Mouse (Mus musculus): ENCODE results near the gene Mtrf1l. TPM values are rescaled to one million over a fixed set of nuclear protein-coding genes. Genes with fewer than 3 reads are reported as not detected.

Mtrf1l gene
- total RNA-seq, 1 experiment: 7.0 TPM

DNA sequence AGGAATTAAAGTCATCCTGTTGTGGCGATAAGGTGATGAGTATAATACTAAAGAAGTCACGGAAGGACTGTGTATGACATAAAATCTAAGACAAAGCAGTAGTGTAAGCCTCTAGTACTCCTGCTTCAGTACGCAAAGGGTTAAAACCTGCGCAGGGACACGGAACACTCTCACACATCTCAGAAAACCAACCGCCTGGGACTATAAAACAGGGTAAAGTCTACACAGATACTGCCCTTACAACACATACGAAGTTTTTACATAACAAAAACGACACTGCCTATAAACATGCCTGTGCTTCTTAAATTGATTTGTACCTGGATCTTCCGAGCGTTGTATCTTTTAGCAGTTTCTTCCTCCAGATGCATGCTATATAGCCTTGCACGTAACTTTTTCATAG lies 10.0 kb downstream of the Mtrf1l start:
- H3K4me3 ChIP-seq (ENCODE audit: insufficient read depth in 1 of 2, low read depth in 1 of 2, low read length in 2 of 2, poor library complexity in 1 of 2, severe bottlenecking in 1 of 2): no peak overlapping the region
- in situ Hi-C loops (cut with MboI; ENCODE audit: low sequenced_read_pairs in 2 of 2, unreplicated experiment in 2 of 2): no loop called here
- peaks cover 18% of the 10 kb centered on the region for H3K36me3 ChIP-seq (ENCODE audit: control insufficient read depth, insufficient read depth, low read length, poor library complexity, severe bottlenecking)
- H3K27ac ChIP-seq (ENCODE audit: insufficient read depth, low read depth, low read length, poor library complexity, severe bottlenecking): no peak overlapping the region
- no peaks in the 10 kb centered on the region for H3K4me1 ChIP-seq (ENCODE audit: control insufficient read depth in 2 of 2, insufficient read depth in 2 of 2, low read length in 2 of 2, poor library complexity in 1 of 2)
- TF ChIP-seq CHD2 (IDR thresholded peaks at IDR 0.05; ENCODE audit: low read depth, low read length) (no peak), ZC3H11A (IDR thresholded peaks at IDR 0.05; ENCODE audit: borderline replicate concordance, low read depth, low read length) (no peak), MAFK (IDR thresholded peaks at IDR 0.05; ENCODE audit: insufficient read depth, low read depth, low read length) (no peak), ZNF384 (IDR thresholded peaks at IDR 0.05; ENCODE audit: low read depth, low read length) (no peak), HCFC1 (IDR thresholded peaks at IDR 0.05; ENCODE audit: borderline replicate concordance, insufficient read depth, low read length) (no peak)
- H3K9me3 ChIP-seq (ENCODE audit: control insufficient read depth, insufficient read depth, low read depth, low read length): no peaks in the 10 kb centered on the region
- no peak overlapping the region for H3K9ac ChIP-seq (ENCODE audit: insufficient read depth, low read depth, low read length, poor library complexity, severe bottlenecking)
- DNase-seq (ENCODE audit: low read depth, low spot score): no peak

DNA sequence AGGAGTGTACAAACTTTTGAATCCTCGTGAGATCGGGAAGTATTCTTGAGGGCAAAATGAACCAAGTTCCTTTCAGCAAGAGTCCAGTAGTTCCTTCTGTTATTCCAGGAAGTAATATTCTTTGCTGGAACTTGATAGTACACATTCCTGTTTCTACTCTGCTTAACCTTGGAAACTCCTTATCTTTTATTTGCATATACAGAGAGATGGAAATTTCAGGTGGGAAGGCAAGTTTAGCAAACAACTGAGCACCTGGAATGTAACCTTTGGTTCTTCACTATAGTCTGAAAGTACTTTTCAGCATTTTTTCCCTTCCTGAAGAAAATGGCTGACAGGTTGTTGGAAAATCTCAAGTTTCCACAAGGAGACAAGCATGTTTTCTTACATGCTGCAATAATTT lies 16.0 kb downstream of the Mtrf1l start:
- TF ChIP-seq ZNF384 (IDR thresholded peaks at IDR 0.05; ENCODE audit: low read depth, low read length) (no peak), MAFK (IDR thresholded peaks at IDR 0.05; ENCODE audit: insufficient read depth, low read depth, low read length) (no peak), CHD2 (IDR thresholded peaks at IDR 0.05; ENCODE audit: low read depth, low read length) (no peak), HCFC1 (IDR thresholded peaks at IDR 0.05; ENCODE audit: borderline replicate concordance, insufficient read depth, low read length) (no peak), ZC3H11A (IDR thresholded peaks at IDR 0.05; ENCODE audit: borderline replicate concordance, low read depth, low read length) (no peak)
- H3K9ac ChIP-seq (ENCODE audit: insufficient read depth, low read depth, low read length, poor library complexity, severe bottlenecking): no peak overlapping the region
- H3K27ac ChIP-seq (ENCODE audit: insufficient read depth, low read depth, low read length, poor library complexity, severe bottlenecking): no peak overlapping the region
- no peaks in the 10 kb centered on the region for H3K9me3 ChIP-seq (ENCODE audit: control insufficient read depth, insufficient read depth, low read depth, low read length)
- H3K4me3 ChIP-seq (ENCODE audit: insufficient read depth in 1 of 2, low read depth in 1 of 2, low read length in 2 of 2, poor library complexity in 1 of 2, severe bottlenecking in 1 of 2): no peak overlapping the region
- no peak for DNase-seq (ENCODE audit: low read depth, low spot score)
- peaks cover 2 to 4% of the 10 kb centered on the region in 2 experiments; a peak in 3 of 4 replicates for H3K4me1 ChIP-seq (ENCODE audit: control insufficient read depth in 2 of 2, insufficient read depth in 2 of 2, low read length in 2 of 2, poor library complexity in 1 of 2)
- peaks cover 4% of the 10 kb centered on the region for H3K36me3 ChIP-seq (ENCODE audit: control insufficient read depth, insufficient read depth, low read length, poor library complexity, severe bottlenecking)
- in situ Hi-C loops (cut with MboI; ENCODE audit: low sequenced_read_pairs in 2 of 2, unreplicated experiment in 2 of 2): no loop called here

GRCm38 (mm10) chr10:5806996-5807395 lies 16.7 kb downstream of the Mtrf1l start:
- TF ChIP-seq MAFK (IDR thresholded peaks at IDR 0.05; ENCODE audit: insufficient read depth, low read depth, low read length) (no peak), HCFC1 (IDR thresholded peaks at IDR 0.05; ENCODE audit: borderline replicate concordance, insufficient read depth, low read length) (no peak), ZNF384 (IDR thresholded peaks at IDR 0.05; ENCODE audit: low read depth, low read length) (no peak), ZC3H11A (IDR thresholded peaks at IDR 0.05; ENCODE audit: borderline replicate concordance, low read depth, low read length) (no peak), CHD2 (IDR thresholded peaks at IDR 0.05; ENCODE audit: low read depth, low read length) (no peak)
- Histone ChIP-seq H3K36me3 (ENCODE audit: control insufficient read depth, insufficient read depth, low read length, poor library complexity, severe bottlenecking) (peaks cover 8% of the 10 kb centered on the region), H3K9me3 (ENCODE audit: control insufficient read depth, insufficient read depth, low read depth, low read length) (no peaks in the 10 kb centered on the region), H3K4me3 (ENCODE audit: insufficient read depth in 1 of 2, low read depth in 1 of 2, low read length in 2 of 2, poor library complexity in 1 of 2, severe bottlenecking in 1 of 2) (no peak overlapping the region), H3K27ac (ENCODE audit: insufficient read depth, low read depth, low read length, poor library complexity, severe bottlenecking) (no peak overlapping the region), H3K9ac (ENCODE audit: insufficient read depth, low read depth, low read length, poor library complexity, severe bottlenecking) (no peak overlapping the region), H3K4me1 (ENCODE audit: control insufficient read depth in 2 of 2, insufficient read depth in 2 of 2, low read length in 2 of 2, poor library complexity in 1 of 2) (peaks cover 4% of the 10 kb centered on the region in 2 experiments; a peak in 3 of 4 replicates)
- in situ Hi-C loops (cut with MboI; ENCODE audit: low sequenced_read_pairs in 2 of 2, unreplicated experiment in 2 of 2): no loop called here
- DNase-seq (ENCODE audit: low read depth, low spot score): no peak

GRCm38 (mm10) chr10:5806416-5806815 lies 17.3 kb downstream of the Mtrf1l start:
- H3K9ac ChIP-seq (ENCODE audit: insufficient read depth, low read depth, low read length, poor library complexity, severe bottlenecking): peak overlapping the region; percentile 54; the same call in 1 of the 2 replicates
- peaks cover 14% of the 10 kb centered on the region for H3K36me3 ChIP-seq (ENCODE audit: control insufficient read depth, insufficient read depth, low read length, poor library complexity, severe bottlenecking)
- no peak for DNase-seq (ENCODE audit: low read depth, low spot score)
- H3K9me3 ChIP-seq (ENCODE audit: control insufficient read depth, insufficient read depth, low read depth, low read length): no peaks in the 10 kb centered on the region
- H3K27ac ChIP-seq (ENCODE audit: insufficient read depth, low read depth, low read length, poor library complexity, severe bottlenecking): peak overlapping the region; percentile 50; the same call in 1 of the 2 replicates
- H3K4me3 ChIP-seq (ENCODE audit: insufficient read depth in 1 of 2, low read depth in 1 of 2, low read length in 2 of 2, poor library complexity in 1 of 2, severe bottlenecking in 1 of 2): peak overlapping the region; percentile 35 to 85
- in situ Hi-C loops (cut with MboI; ENCODE audit: low sequenced_read_pairs in 2 of 2, unreplicated experiment in 2 of 2): no loop called here
- H3K4me1 ChIP-seq (ENCODE audit: control insufficient read depth in 2 of 2, insufficient read depth in 2 of 2, low read length in 2 of 2, poor library complexity in 1 of 2): peaks cover 4% of the 10 kb centered on the region in 2 experiments; a peak in 3 of 4 replicates
- TF ChIP-seq CHD2 (IDR thresholded peaks at IDR 0.05; ENCODE audit: low read depth, low read length): no peak

DNA sequence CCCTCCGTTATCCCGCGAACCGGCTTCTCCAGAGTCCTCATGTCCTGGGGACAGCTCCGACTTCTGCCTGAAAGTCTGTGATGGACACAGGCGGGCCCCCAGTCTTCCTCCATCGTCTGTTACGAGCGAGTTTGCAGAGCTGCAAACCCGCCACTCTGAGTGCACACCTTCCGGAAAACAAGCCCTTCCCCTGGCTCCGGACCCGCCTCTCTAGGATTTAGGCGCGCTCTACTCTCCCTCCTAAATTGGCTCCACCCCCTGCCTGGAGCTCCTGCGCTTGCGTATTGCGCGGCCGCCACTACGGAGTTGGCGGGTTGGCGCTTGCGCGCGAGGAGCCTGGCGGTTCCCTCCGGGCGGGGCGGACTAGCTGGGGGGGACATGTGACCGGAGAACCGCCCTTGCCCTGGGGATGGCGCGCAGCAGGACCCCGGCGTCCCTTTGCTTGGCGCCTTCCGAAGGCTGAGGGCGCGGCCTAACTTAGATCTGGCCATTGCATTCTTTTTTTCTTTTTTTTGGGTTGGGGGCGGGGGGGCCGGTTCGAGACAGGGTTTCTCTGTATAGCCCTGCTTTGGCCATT lies 17.9 kb downstream of the Mtrf1l start:
- Histone ChIP-seq H3K9ac (ENCODE audit: insufficient read depth, low read depth, low read length, poor library complexity, severe bottlenecking) (peak overlapping the region; percentile 96), H3K36me3 (ENCODE audit: control insufficient read depth, insufficient read depth, low read length, poor library complexity, severe bottlenecking) (peaks cover 18% of the 10 kb centered on the region), H3K9me3 (ENCODE audit: control insufficient read depth, insufficient read depth, low read depth, low read length) (no peaks in the 10 kb centered on the region), H3K27ac (ENCODE audit: insufficient read depth, low read depth, low read length, poor library complexity, severe bottlenecking) (peak overlapping the region; percentile 92), H3K4me1 (ENCODE audit: control insufficient read depth in 2 of 2, insufficient read depth in 2 of 2, low read length in 2 of 2, poor library complexity in 1 of 2) (peaks cover 4% of the 10 kb centered on the region in 2 experiments; a peak in 3 of 4 replicates), H3K4me3 (ENCODE audit: insufficient read depth in 1 of 2, low read depth in 1 of 2, low read length in 2 of 2, poor library complexity in 1 of 2, severe bottlenecking in 1 of 2) (peak overlapping the region; percentile 85 to 88)
- TF ChIP-seq MAFK (IDR thresholded peaks at IDR 0.05; ENCODE audit: insufficient read depth, low read depth, low read length) (no peak), ZNF384 (IDR thresholded peaks at IDR 0.05; ENCODE audit: low read depth, low read length) (peak; percentile 85), HCFC1 (IDR thresholded peaks at IDR 0.05; ENCODE audit: borderline replicate concordance, insufficient read depth, low read length) (no peak)
- in situ Hi-C loops (cut with MboI; ENCODE audit: low sequenced_read_pairs in 2 of 2, unreplicated experiment in 2 of 2): no loop called here
- DNase-seq (ENCODE audit: low read depth, low spot score): peak; percentile 93

All from ES-E14 (cell line).